Mouse (Mus musculus) forebrain, embryonic 13.5 days (tissue): Measurements from ENCODE around the gene Asb8. TPM values are rescaled to one million over a fixed set of nuclear protein-coding genes. Genes with fewer than 3 reads are reported as not detected.

Experiments
- ATAC-seq: fragments of 200-750 bp; cut with Nextera tagmentation; 2 replicates; pipeline ENCODE4 v1.8.0; 2017
- H3K27ac ChIP-seq: fragments of 300-500 bp; sonication (generic); 2 replicates; pipeline ENCODE4 v1.5.1; 2015; ENCODE audit warnings: inconsistent platforms, mild to moderate bottlenecking, moderate library complexity
- H3K27me3 ChIP-seq: fragments of 300-500 bp; sonication (generic); 2 replicates; pipeline ENCODE4 v1.6.1; 2015; ENCODE audit warnings: mild to moderate bottlenecking, inconsistent platforms
- H3K36me3 ChIP-seq: fragments of 300-500 bp; sonication (generic); 2 replicates; pipeline ENCODE4 v1.6.1; 2015; ENCODE audit warnings: mild to moderate bottlenecking, inconsistent platforms; ENCODE audit not compliant: poor library complexity, severe bottlenecking
- H3K4me1 ChIP-seq: fragments of 300-500 bp; sonication (generic); 2 replicates; pipeline ENCODE4 v1.6.1; 2015; ENCODE audit warnings: inconsistent platforms
- H3K4me2 ChIP-seq: fragments of 300-500 bp; sonication (generic); 2 replicates; pipeline ENCODE4 v1.6.1; 2015; ENCODE audit warnings: inconsistent platforms, mild to moderate bottlenecking, moderate library complexity
- H3K4me3 ChIP-seq: fragments of 300-500 bp; sonication (generic); 2 replicates; pipeline ENCODE4 v1.5.1; 2015; ENCODE audit warnings: mild to moderate bottlenecking, inconsistent platforms
- H3K9ac ChIP-seq: fragments of 300-500 bp; sonication (generic); 2 replicates; pipeline ENCODE4 v1.6.1; 2015; ENCODE audit warnings: mild to moderate bottlenecking, inconsistent platforms
- H3K9me3 ChIP-seq: fragments of 300-500 bp; sonication (generic); replicated peaks from 2 replicates; pipeline ENCODE4 v1.6.1; 2016; ENCODE audit warnings: inconsistent platforms
- WGBS: fragments of 180-500 bp; shearing (Covaris S2); methylation state at CpG from one replicate; pipeline ENCODE4 v1.1.7; 2015; 5-methylcytosine and 5-hydroxymethylcytosine counted together
- polyA plus RNA-seq: library from polyadenylated mRNA; unstranded; fragments of >200 nt; fragmentation: Nextera tagmentation; extraction: Ambion mirVana; gene quantifications from 2 replicates; pipeline ENCODE4 v1.2.1, GENCODE M21; 2015

The Asb8 gene
- polyA plus RNA-seq, 1 experiment from 2014 or later: 41.4 TPM

DNA sequence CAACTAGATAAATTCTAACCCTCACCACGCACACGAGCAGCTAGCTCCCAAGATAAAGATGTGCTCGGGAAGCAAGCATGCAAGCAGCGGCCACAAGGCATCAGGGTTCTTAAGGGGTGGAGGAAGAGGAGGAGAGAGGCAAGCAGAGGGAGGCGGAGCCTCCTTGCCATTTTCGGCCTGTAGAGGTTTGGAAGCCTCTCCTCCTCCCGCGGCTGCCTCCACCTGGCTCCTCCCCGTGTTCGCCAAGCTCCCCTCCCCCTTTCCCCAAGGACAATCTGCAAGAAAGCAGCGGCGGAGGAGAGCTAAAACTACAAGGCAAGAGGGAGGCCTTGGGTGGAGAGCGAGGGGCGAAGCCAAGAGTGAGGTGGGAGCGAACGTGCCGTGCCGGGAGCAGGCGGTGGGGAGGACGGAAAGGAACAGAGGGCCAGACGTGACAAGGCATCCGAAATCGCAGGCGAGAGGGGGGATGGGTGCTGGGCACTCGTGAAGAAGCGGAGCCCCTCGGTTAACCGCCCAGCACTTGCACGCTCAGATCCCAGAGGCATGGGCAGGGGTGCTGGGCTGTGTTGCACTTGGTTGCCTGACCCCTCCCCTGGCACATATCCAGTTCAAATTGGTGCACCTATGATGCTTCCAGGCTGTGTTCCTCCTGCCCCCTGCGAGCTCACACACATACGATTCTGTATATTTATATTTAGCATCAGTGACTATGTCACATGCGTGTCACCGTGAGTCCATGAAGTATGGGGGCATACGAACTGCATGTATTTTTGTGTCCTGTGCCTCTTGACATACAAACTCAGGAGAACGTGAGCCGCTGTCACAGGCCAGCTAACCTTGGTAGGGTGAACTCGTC is 56.9 kb downstream of the Asb8 start:
- WGBS: 4% methylated on average over 37 of the region's 37 CpGs
- Histone ChIP-seq H3K27ac (peak overlapping the region; percentile 79), H3K36me3 (peaks cover 10% of the 10 kb centered on the region), H3K4me3 (peak overlapping the region; percentile 63), H3K4me2 (peak overlapping the region; percentile 73), H3K4me1 (peaks cover 26% of the 10 kb centered on the region), H3K9ac (peak overlapping the region; percentile 79), H3K27me3 (no peaks in the 10 kb centered on the region), H3K9me3 (no peaks in the 10 kb centered on the region)
- peak; percentile 98 for ATAC-seq

DNA sequence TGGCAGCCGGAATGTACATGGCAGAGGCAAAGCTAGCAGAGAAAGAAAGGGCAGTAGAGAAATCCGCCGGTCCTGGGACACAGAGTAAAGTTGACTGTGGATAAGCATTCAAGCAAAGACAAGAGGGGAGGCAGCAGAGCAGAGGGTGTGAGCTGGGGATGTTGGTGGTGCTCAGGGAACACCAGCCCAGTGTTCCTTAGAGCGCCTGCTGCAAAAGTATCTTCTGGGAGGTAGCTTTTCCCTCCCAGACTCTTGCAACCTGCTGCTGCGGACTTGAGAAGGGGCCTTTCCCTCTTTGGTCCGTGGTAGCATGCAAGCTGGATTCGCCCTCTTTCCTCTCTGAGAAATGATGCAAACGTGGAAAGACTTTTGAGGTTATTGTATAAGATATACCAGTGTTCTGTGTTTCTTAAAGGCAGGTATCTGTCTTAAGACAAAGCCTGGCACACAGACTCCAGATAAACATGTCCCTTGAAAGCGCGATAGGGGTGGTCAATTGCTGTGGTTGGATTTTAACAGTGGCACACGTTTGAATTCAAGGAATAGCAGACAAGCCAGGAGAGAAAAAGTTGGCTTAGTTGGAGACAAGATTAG is 57.6 kb downstream of the Asb8 start:
- Histone ChIP-seq H3K36me3 (peaks cover 8% of the 10 kb centered on the region), H3K9ac (peak overlapping the region; percentile 79), H3K4me1 (peaks cover 26% of the 10 kb centered on the region), H3K9me3 (no peaks in the 10 kb centered on the region), H3K27me3 (no peaks in the 10 kb centered on the region), H3K27ac (peak overlapping the region; percentile 79), H3K4me2 (peak overlapping the region; percentile 73), H3K4me3 (peak overlapping the region; percentile 63)
- no peak; the same call in 1 of the 2 replicates for ATAC-seq
- 32% methylated on average over 11 of the region's 11 CpGs for WGBS

DNA sequence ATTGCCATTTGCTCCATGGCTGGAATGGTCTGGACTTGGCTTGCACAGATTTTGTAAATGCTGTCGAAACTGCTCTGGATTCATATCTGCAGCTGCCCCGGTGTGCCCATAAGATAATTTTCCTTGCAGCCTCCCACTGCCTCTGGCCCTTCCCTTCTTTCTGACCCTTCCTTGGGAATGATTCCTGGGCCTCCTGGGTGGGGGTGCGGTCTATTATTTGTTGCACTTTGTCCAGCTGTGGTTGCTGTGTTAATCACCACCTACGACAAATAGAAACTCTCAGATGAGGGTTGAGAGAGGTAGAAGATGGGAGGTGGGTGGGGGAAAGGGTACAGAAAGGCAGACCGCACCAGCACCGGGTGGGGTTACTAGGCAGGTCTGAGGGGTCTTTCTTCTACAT is 58.2 kb downstream of the Asb8 start:
- WGBS: 71% methylated on average over 6 of the region's 6 CpGs
- Histone ChIP-seq H3K4me3 (no peak overlapping the region), H3K9me3 (no peaks in the 10 kb centered on the region), H3K27ac (no peak overlapping the region; the same call in 1 of the 2 replicates), H3K36me3 (peaks cover 3% of the 10 kb centered on the region; the same call in 1 of the 2 replicates), H3K9ac (no peak overlapping the region), H3K27me3 (no peaks in the 10 kb centered on the region), H3K4me1 (peaks cover 26% of the 10 kb centered on the region), H3K4me2 (no peak overlapping the region)
- ATAC-seq: no peak

DNA sequence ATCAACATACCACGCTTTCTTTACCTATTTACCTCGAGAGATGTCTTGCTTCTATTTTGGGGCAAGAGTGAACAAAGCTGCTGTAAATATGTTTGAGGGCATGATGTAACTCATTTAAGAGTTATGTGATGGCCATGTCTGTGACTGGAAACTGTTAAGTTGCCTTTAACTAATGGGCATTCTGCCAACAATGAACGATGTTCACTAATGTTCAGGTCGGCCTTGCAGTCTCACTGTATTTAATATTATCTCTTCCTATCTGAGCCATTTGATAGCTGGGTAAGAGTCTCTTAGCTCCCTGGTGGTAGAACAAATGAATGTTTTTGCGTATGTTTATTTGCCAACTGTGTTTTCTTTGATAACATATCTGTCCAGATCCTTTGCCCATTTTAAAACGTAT is 58.9 kb downstream of the Asb8 start:
- no peak for ATAC-seq
- Histone ChIP-seq H3K36me3 (no peaks in the 10 kb centered on the region), H3K9me3 (no peaks in the 10 kb centered on the region), H3K4me3 (no peak overlapping the region), H3K4me1 (peaks cover 26% of the 10 kb centered on the region), H3K9ac (no peak overlapping the region), H3K27ac (no peak overlapping the region), H3K4me2 (no peak overlapping the region), H3K27me3 (no peaks in the 10 kb centered on the region)
- WGBS: 83% methylated on average over 6 of the region's 6 CpGs

DNA sequence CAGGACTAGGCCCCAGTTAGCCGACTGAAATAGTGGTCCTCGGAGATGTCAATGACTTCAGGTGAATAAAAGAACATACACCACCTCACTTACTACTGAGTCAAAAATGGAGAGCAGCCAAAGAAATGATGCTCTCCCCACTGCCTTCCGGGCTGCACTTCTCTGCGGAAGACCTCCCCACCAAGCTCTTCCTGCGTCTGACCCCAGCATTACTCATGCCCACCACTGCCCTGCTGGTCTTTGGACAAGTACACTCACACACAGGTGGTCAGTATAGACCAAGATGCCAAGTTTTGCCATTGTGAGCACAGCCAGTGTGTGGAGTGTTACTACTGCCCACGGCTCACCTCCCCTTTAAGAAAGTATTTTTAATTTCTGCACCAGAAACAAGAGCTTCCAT is 63.0 kb downstream of the Asb8 start:
- no peaks in the 10 kb centered on the region; the same call in 1 of the 2 replicates for H3K4me1 ChIP-seq
- H3K27me3 ChIP-seq: no peaks in the 10 kb centered on the region
- no peak overlapping the region for H3K4me2 ChIP-seq
- H3K4me3 ChIP-seq: no peak overlapping the region
- H3K9ac ChIP-seq: no peak overlapping the region
- H3K36me3 ChIP-seq: no peaks in the 10 kb centered on the region
- H3K9me3 ChIP-seq: no peaks in the 10 kb centered on the region
- ATAC-seq: no peak
- H3K27ac ChIP-seq: no peak overlapping the region
- 94% methylated on average over 6 of the region's 6 CpGs for WGBS

DNA sequence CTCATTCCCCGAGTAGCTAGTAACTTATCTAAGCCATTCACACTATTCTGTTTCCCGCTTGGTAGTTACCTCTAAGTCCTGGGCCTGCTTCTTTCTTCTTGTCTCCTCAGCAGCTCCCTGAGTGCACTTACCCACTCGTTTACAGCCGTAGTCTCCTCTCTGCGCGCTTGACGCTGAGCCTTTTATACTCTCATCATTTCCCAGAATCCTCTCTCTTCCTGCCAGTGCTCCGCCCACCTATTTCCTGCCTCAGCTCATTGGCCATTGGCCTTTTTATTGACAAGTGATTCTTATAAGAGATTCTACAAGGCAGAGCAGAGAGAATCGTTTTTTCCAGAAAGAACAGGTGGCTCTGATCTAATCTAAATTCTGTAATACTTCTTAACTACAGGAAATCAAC is 66.9 kb downstream of the Asb8 start:
- peaks cover 5% of the 10 kb centered on the region for H3K4me1 ChIP-seq

DNA sequence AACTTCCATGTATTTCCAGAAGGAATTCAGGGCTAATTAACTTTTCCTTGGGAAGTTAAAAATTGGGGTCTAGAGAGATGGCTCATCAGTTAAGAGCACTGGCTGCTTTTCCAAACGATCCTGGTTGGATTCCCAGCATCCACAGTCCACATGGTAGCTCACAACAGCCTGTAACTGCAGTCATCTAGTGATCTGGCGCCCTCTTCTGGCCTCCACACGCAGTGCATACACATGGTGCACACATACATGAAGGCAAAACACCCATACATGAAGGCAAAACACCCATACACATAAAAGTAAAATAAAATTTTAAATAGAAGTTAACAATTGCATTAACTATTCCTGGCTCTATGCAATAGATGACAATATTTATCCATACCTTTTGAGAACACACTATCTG is 68.5 kb downstream of the Asb8 start:
- Histone ChIP-seq H3K4me1 (peaks cover 11% of the 10 kb centered on the region), H3K4me3 (no peak overlapping the region), H3K27me3 (no peaks in the 10 kb centered on the region), H3K4me2 (no peak overlapping the region), H3K9me3 (no peaks in the 10 kb centered on the region), H3K36me3 (no peaks in the 10 kb centered on the region), H3K27ac (no peak overlapping the region), H3K9ac (no peak overlapping the region)
- WGBS: 52% methylated on average over 3 of the region's 3 CpGs
- ATAC-seq: no peak

More for the DNA sequence above, 66.9 kb downstream of the Asb8 start:
- H3K4me2 ChIP-seq: no peak overlapping the region
- no peaks in the 10 kb centered on the region for H3K27me3 ChIP-seq
- H3K27ac ChIP-seq: no peak overlapping the region
- no peak overlapping the region for H3K9ac ChIP-seq
- no peak overlapping the region for H3K4me3 ChIP-seq
- no peaks in the 10 kb centered on the region for H3K36me3 ChIP-seq
- ATAC-seq: no peak
- 88% methylated on average over 9 of the region's 9 CpGs for WGBS
- H3K9me3 ChIP-seq: no peaks in the 10 kb centered on the region

DNA sequence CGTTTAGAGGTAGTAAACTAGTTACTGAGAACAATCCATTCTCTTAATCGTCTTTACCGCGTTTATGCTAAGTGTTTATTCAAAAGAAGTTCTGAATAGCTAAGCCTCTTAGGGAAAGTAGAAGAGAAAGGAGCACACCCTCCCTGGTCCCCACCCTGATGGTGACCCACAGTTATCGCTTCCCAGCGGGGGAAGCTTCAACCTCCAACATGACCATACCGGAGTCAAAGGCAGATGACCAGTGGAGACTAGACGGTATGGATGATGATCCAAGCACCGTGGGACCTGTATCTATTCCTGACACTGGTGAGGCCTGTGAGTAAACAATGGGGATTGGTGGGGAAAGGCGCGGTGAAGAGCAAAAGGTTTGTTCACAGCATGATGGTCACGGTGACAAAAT is 70.5 kb downstream of the Asb8 start:
- WGBS: 88% methylated on average over 12 of the region's 12 CpGs
- no peak for ATAC-seq

DNA sequence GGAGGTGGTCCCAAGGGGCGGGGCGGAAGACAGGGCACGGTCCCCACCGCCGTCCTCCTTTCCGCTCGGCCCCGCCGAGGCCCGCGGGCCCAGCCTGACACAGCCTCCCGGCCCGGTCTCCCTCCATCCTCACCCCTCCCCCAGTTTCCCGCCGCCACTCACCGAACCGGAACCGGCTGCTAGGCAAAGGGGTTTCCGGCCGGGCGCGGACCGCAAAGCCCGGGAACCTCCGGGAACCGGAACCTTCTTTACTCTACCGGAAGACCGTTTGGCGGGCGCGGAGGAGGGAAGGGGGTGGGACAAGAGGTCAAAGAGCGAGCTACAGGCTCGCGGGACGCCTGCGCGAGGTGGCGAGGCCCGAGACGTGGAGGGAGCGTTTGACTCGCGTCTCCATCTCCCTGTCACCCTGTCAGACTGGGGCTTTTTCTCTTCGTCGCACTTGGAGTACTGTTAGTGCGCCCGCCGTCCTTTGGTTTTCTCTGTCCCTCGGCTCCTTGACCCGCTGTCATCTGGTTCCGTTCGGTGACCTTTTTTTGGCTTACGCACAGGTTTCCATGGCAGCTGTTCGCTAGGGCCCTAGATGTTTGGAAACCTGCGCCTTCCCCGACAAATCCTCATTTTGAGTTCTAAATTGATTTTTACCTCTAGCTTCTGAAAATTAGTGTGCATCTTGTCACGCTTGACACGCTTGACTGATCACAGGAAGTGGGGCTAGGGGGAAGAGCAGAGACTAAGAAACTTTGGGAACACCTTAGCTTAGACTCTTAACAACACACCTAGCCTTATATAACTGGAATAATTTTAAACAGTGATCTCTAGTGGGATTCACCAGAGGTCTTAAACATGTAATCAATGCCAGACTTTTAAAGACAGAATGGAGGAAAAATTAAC is 72.1 kb downstream of the Asb8 start, which contains the start of gene Senp1:
Gene Senp1, minus strand, starts transcription at position 624 of the 891 bp plus-strand sequence.
- H3K27ac ChIP-seq: peak within 1 kb of the TSS; percentile 94
- peak within 1 kb of the TSS; percentile 77 for H3K4me2 ChIP-seq
- peak within 1 kb of the TSS; percentile 91 for H3K9ac ChIP-seq
- peaks cover 8% of the 10 kb centered on the region; the same call in 1 of the 2 replicates for H3K36me3 ChIP-seq
- peak within 1 kb of the TSS; percentile 95 for H3K4me3 ChIP-seq
- peak; percentile 93 for ATAC-seq
- under 1% methylated on average over 58 of the region's 58 CpGs for WGBS
- H3K4me1 ChIP-seq: peaks cover 21% of the 10 kb centered on the region
- H3K27me3 ChIP-seq: no peaks in the 10 kb centered on the region
- H3K9me3 ChIP-seq: no peaks in the 10 kb centered on the region

More for the DNA sequence above, 70.5 kb downstream of the Asb8 start:
- H3K4me3 ChIP-seq: no peak overlapping the region
- no peak overlapping the region for H3K27ac ChIP-seq
- no peaks in the 10 kb centered on the region for H3K9me3 ChIP-seq
- no peak overlapping the region for H3K9ac ChIP-seq
- H3K4me1 ChIP-seq: peaks cover 21% of the 10 kb centered on the region
- no peaks in the 10 kb centered on the region for H3K36me3 ChIP-seq
- H3K27me3 ChIP-seq: no peaks in the 10 kb centered on the region
- H3K4me2 ChIP-seq: no peak overlapping the region

DNA sequence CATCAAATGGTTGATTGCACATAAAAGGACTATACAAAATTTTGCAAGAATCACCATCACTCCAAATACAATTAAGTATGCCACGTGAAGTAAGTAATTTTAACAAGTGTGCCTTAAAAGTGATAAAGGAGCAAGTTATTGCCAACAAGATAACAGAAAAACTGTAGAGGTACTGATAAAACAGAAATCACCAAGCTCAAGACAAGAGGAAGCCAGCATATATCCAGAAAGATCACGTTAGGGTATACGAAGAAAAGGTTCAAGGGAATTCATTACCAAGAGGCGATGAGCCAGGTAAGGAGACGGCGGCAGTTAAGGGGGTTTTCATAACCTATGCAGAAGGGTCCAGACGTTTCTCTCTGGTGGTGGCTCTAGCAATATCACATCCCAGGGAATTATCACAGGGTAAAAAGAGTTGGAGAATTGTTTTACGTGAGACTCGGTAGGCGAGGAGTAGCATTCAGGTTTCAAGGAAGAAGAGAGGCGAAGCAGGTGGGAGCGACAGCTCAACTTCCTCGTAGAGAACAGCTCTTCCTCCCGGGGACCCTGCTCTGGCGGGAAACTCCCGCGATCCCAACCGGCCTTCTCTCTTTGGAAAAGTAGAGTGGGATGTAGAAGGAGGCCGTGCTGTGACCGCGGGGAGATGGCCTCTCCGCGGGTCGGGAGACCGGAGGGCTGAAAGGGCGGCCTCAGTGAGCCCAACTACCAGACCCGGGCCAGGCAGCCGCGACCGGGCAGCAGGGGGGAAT is 72.9 kb downstream of the Asb8 start, which contains the start of gene Pfkm:
Gene Pfkm, plus strand, starts transcription at position 218 of the 749 bp plus-strand sequence.
- Histone ChIP-seq H3K9ac (peak within 1 kb of the TSS; percentile 91), H3K36me3 (peaks cover 17% of the 10 kb centered on the region), H3K4me2 (peak within 1 kb of the TSS; percentile 77), H3K4me1 (peaks cover 21% of the 10 kb centered on the region), H3K27ac (peak within 1 kb of the TSS; percentile 94), H3K27me3 (no peaks in the 10 kb centered on the region), H3K9me3 (no peaks in the 10 kb centered on the region), H3K4me3 (peak within 1 kb of the TSS; percentile 95)
- ATAC-seq: no peak
- WGBS: 2% methylated on average over 30 of the region's 30 CpGs

DNA sequence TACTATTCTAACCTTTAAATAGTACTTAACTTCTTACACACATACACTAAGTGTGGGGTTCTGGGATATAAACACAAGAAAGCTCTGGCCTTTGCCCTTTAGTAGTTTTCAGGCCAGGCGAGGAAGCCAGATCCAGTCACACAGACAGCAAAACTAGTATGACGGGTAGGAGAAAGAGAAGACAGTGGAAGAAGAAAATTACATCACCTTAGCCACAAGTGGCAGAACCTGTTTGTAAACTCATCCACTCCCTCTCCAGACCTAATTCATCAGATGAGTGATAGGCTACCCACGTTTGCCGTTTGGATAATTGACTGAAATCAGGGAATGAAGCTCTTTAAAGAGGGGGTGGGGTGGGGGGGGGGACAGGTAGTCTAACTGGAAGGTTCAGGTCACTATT is 73.6 kb downstream of the Asb8 start:
- 33% methylated on average over 4 of the region's 4 CpGs for WGBS
- Histone ChIP-seq H3K36me3 (peaks cover 18% of the 10 kb centered on the region), H3K27me3 (no peaks in the 10 kb centered on the region), H3K4me2 (peak overlapping the region; percentile 77), H3K9me3 (no peaks in the 10 kb centered on the region), H3K4me3 (peak overlapping the region; percentile 95), H3K9ac (peak overlapping the region; percentile 91), H3K27ac (no peak overlapping the region), H3K4me1 (peaks cover 21% of the 10 kb centered on the region)
- ATAC-seq: no peak
